Mouse (Mus musculus) intestine, embryonic 16.5 days (tissue): ENCODE results near the gene Nrbf2. TPM values are rescaled to one million over a fixed set of nuclear protein-coding genes. Genes with fewer than 3 reads are reported as not detected.

Experiments used
- ATAC-seq: fragments of 200-750 bp; cut with Nextera tagmentation; 2 replicates; pipeline ENCODE4 v1.8.0; 2017; ENCODE audit warnings: moderate TSS enrichment, moderate library complexity
- H3K27ac ChIP-seq: fragments of 300-500 bp; sonication (generic); 2 replicates; pipeline ENCODE4 v1.5.1; 2014; ENCODE audit warnings: mild to moderate bottlenecking, low read length
- H3K27me3 ChIP-seq: fragments of 300-500 bp; sonication (generic); replicated peaks from 2 replicates; pipeline ENCODE4 v1.6.1; 2014; ENCODE audit warnings: low read length, control low read depth, mixed read lengths; ENCODE audit not compliant: control insufficient read depth, insufficient read depth
- H3K36me3 ChIP-seq: fragments of 300-500 bp; sonication (generic); 2 replicates; pipeline ENCODE4 v1.6.1; 2014; ENCODE audit warnings: low read length, control low read depth; ENCODE audit not compliant: control insufficient read depth, insufficient read depth
- H3K4me1 ChIP-seq: fragments of 300-500 bp; sonication (generic); 2 replicates; pipeline ENCODE4 v1.6.1; 2014; ENCODE audit warnings: low read length, control low read depth, mixed read lengths; ENCODE audit not compliant: control insufficient read depth, insufficient read depth
- H3K4me2 ChIP-seq: fragments of 300-500 bp; sonication (generic); 2 replicates; pipeline ENCODE4 v1.6.1; 2014; ENCODE audit warnings: low read depth, low read length, control low read depth
- H3K4me3 ChIP-seq: fragments of 300-500 bp; sonication (generic); 2 replicates; pipeline ENCODE4 v1.5.1; 2014; ENCODE audit warnings: mild to moderate bottlenecking, low read length
- H3K9ac ChIP-seq: fragments of 300-500 bp; sonication (generic); 2 replicates; pipeline ENCODE4 v1.6.1; 2014; ENCODE audit warnings: low read depth, low read length
- H3K9me3 ChIP-seq: fragments of 300-500 bp; sonication (generic); 2 replicates; pipeline ENCODE4 v1.6.1; 2016; ENCODE audit warnings: low read length, control low read depth; ENCODE audit not compliant: control insufficient read depth
- WGBS: fragments of 180-500 bp; shearing (Covaris S2); extraction: QIAGEN DNeasy Blood & Tissue Kit; methylation state at CpG from one replicate; pipeline ENCODE4 v1.1.7; 2014; 5-methylcytosine and 5-hydroxymethylcytosine counted together
- polyA plus RNA-seq: library from polyadenylated mRNA; unstranded; fragments of >200 nt; fragmentation: Nextera tagmentation; extraction: Ambion mirVana; gene quantifications from 2 replicates; pipeline ENCODE4 v1.2.1, GENCODE M21; 2015

Gene Nrbf2
- polyA plus RNA-seq, 1 experiment from 2014 or later: 38.5 TPM

DNA sequence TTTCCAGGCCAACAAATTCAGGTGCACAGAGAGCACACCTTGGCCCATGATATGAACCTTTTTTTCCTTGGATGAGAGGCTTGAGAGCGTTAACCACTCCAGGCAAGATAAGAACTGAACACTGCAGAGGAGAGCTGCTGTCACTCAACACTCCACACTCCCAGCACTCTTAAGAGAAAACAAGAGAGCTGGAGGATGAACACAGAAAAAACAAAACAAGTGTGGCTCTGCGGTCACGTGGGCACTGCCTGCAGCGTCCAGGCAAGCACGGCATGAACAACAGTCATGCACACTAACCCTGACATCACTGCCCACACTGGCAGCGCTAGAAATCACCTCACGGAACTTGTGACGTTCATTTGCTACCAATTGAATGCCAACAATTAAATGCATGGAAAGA is 3.3 kb downstream of the Nrbf2 start:
- Histone ChIP-seq H3K4me1 (peaks cover 17% of the 10 kb centered on the region), H3K4me3 (no peak overlapping the region), H3K27ac (no peak overlapping the region), H3K36me3 (no peaks in the 10 kb centered on the region), H3K4me2 (no peak overlapping the region), H3K27me3 (no peaks in the 10 kb centered on the region), H3K9me3 (no peaks in the 10 kb centered on the region), H3K9ac (no peak overlapping the region)
- no peak for ATAC-seq
- 85% methylated on average over 8 of the region's 8 CpGs for WGBS

DNA sequence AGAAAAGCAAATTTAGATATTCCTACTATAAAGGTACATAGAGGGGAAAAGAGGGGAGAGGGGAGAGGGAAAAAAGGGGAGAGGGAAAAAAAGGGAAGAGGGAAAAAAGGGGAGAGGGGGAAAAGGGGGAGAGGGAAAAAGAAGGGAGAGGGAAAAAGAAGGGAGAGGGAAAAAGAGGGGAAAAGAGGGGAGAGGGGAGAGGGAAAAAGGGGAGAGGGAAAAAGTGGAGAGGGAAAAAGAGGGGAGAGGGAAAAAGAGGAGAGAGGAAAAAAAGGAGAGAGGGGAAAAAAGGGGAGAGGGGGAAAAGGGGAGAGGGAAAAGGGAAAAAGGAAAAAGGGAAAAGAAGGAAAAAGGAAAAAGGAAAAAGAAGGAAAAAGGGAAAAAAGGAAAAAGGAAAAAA is 9.2 kb downstream of the Nrbf2 start:
- Histone ChIP-seq H3K27me3 (no peaks in the 10 kb centered on the region), H3K36me3 (peaks cover 2% of the 10 kb centered on the region; the same call in 1 of the 2 replicates), H3K4me3 (no peak overlapping the region), H3K4me1 (no peaks in the 10 kb centered on the region), H3K4me2 (no peak overlapping the region), H3K27ac (no peak overlapping the region), H3K9me3 (no peaks in the 10 kb centered on the region), H3K9ac (no peak overlapping the region)
- no peak for ATAC-seq

DNA sequence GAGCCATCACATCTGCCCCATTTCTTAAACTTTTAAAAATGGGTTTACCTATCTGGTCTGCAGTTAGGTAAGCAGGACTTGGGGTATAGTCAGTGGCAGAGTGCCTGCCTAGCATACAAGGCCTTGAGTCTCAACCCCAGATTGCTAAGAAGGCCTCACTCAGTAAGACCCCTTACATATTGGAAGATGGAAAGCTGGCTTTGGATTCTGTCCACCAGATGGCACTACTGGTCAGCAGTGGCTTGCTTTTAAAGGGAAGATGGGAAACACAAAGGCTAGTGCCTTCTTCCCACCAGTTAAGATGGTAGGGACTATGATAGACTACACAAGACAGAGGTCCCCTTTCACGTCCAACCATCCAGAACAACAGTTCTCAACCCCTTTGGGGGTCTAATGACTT is 20.3 kb downstream of the Nrbf2 start:
- Histone ChIP-seq H3K4me3 (no peak overlapping the region), H3K27ac (no peak overlapping the region), H3K27me3 (no peaks in the 10 kb centered on the region), H3K4me2 (no peak overlapping the region), H3K9ac (no peak overlapping the region), H3K36me3 (peaks cover 5% of the 10 kb centered on the region; the same call in 1 of the 2 replicates), H3K4me1 (no peaks in the 10 kb centered on the region), H3K9me3 (0 out of 2 replicates have a peak, but pooled peaks cover 5% of the 10 kb centered on the region)
- 52% methylated on average over 1 of the region's 1 CpGs for WGBS
- ATAC-seq: no peak

DNA sequence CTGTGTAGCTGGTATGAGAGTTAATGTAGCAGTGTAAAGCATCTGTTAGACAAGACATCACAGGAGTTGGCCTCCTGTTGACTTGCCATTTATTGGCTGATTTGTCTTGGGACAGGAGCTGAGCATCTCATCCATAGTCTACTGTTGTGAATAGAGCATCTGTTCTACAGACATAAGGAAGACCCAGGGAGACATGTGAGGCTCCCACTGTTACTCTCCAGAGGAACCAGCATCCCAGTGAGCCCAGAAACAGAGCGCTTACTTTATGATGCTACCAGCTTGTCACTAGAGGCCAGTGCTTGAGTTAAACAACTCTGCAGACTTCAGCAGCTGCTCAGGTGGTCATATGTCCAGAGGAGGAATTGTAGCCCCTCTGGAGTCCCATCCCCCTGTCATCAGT is 32.0 kb downstream of the Nrbf2 start:
- no peak overlapping the region for H3K9ac ChIP-seq
- no peak overlapping the region for H3K4me2 ChIP-seq
- ATAC-seq: no peak
- no peak overlapping the region for H3K4me3 ChIP-seq
- 93% methylated on average over 1 of the region's 1 CpGs for WGBS
- H3K9me3 ChIP-seq: no peaks in the 10 kb centered on the region
- no peak overlapping the region for H3K27ac ChIP-seq
- H3K27me3 ChIP-seq: no peaks in the 10 kb centered on the region
- no peaks in the 10 kb centered on the region for H3K4me1 ChIP-seq
- H3K36me3 ChIP-seq: no peaks in the 10 kb centered on the region; the same call in 1 of the 2 replicates

DNA sequence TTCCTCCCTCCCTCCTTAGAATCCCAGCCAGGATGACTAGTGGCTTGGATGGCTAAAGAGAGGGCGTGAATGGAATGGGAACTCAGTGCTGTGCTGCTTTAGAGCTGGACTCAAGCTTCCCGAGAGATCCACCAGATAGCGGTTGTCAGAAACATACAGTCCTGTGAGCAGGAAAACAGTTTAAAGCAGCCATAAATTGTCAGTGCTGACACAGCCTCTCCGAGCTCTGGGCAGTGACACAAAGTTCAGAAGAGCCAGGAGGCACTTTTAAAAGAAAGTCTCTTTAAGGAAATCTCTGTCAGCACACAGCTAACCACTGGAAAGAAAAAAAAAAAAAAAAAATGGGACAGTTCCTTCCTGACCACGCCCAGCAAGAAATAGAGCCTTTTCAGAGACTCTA is 32.8 kb downstream of the Nrbf2 start:
- Histone ChIP-seq H3K4me3 (no peak overlapping the region), H3K9me3 (no peaks in the 10 kb centered on the region), H3K4me1 (no peaks in the 10 kb centered on the region), H3K27me3 (no peaks in the 10 kb centered on the region), H3K9ac (no peak overlapping the region), H3K4me2 (no peak overlapping the region), H3K27ac (no peak overlapping the region), H3K36me3 (no peaks in the 10 kb centered on the region; the same call in 1 of the 2 replicates)
- 53% methylated on average over 5 of the region's 5 CpGs for WGBS
- ATAC-seq: peak; percentile 60

DNA sequence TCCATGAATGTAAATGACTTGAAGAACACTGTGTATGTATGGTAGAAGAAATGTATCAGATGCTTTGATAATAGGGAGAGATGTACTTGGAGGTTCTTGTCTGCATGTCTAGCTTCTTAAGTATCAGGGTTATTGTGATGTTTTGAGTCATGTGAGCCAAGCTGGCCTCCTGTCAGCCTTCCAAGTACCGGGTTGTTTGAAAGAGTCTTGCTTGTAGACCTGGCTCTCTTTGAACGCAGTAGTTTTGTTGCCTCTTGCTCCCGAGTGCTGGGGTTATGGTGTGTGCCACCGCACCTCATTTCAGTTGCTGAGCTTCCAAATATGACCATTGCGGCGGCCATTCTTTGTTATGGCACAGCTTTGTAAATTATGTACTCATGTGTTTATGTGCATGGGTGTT is 34.3 kb downstream of the Nrbf2 start:
- ATAC-seq: no peak
- no peaks in the 10 kb centered on the region for H3K9me3 ChIP-seq
- no peaks in the 10 kb centered on the region for H3K4me1 ChIP-seq
- no peak overlapping the region for H3K27ac ChIP-seq
- peaks cover 10% of the 10 kb centered on the region for H3K36me3 ChIP-seq
- no peak overlapping the region for H3K4me3 ChIP-seq
- no peaks in the 10 kb centered on the region for H3K27me3 ChIP-seq
- H3K9ac ChIP-seq: no peak overlapping the region
- no peak overlapping the region for H3K4me2 ChIP-seq
- WGBS: 90% methylated on average over 6 of the region's 6 CpGs

DNA sequence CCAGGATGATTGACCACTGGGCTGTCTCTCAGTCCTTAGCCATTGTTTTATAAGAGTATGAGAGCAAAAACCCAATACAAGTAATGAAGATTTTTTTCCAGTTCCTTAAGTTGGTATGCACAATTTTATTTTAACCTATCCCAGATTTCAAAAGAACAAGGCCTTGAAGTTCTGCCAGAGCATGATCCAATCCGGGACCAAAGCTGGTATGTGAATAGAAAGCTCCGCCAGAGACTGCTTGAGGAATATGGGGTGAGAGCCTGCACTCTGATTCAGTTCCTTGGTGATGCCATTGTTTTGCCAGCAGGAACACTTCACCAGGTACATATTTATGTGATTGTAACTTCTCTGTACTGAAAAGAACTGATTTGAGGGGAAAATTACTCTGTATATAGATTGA is 35.6 kb downstream of the Nrbf2 start:
- no peaks in the 10 kb centered on the region for H3K27me3 ChIP-seq
- no peaks in the 10 kb centered on the region for H3K9me3 ChIP-seq
- H3K36me3 ChIP-seq: peaks cover 10% of the 10 kb centered on the region
- H3K4me3 ChIP-seq: no peak overlapping the region
- H3K9ac ChIP-seq: no peak overlapping the region
- H3K4me1 ChIP-seq: no peaks in the 10 kb centered on the region
- no peak overlapping the region for H3K4me2 ChIP-seq
- no peak overlapping the region for H3K27ac ChIP-seq
- WGBS: 90% methylated on average over 2 of the region's 2 CpGs
- ATAC-seq: no peak

DNA sequence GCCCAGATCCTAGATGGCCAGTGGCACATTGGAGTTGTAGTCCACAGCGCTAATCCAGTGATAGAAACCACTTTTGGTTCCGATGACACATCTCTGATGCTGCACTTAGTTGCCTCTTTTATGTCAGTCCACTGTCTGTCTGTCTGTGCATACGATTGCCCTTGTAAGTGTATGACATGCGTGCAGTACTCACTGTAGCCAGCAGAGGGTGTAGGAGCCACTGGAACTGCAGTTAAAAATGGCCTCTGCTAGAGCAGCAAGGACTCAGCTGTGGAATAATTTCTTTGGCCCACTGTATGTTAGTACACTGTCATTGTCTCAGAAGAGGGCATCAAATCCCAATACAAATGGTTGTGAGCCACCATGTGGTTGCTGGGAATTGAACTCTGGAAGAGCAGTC is 38.0 kb downstream of the Nrbf2 start:
- H3K4me2 ChIP-seq: no peak overlapping the region
- no peak overlapping the region for H3K4me3 ChIP-seq
- no peak overlapping the region for H3K9ac ChIP-seq
- peaks cover 14% of the 10 kb centered on the region for H3K36me3 ChIP-seq
- H3K27ac ChIP-seq: no peak overlapping the region
- 92% methylated on average over 4 of the region's 4 CpGs for WGBS
- no peaks in the 10 kb centered on the region for H3K27me3 ChIP-seq
- no peak for ATAC-seq
- H3K4me1 ChIP-seq: no peaks in the 10 kb centered on the region
- no peaks in the 10 kb centered on the region for H3K9me3 ChIP-seq

DNA sequence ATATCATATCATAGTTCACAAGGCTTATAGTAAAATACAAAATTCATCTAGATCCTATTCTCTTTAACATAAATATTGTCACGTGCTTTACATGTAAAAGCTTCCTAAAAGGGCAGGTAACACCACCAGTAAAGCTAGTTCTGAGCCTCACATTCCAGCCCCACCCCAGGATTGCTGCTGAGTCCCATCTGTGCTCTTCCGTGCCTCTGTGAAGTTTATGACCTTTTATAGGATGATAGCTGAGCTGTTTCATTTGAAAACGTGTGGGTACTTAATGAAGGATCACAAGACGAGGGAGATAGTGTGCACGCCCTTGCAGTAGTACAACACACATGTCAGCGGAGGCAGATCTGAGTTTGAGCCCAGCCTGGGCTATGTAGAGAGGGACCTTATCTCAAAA is 54.7 kb downstream of the Nrbf2 start:
- ATAC-seq: peak; percentile 93
- H3K4me2 ChIP-seq: no peak overlapping the region
- H3K9me3 ChIP-seq: no peaks in the 10 kb centered on the region
- peaks cover 16% of the 10 kb centered on the region for H3K4me1 ChIP-seq
- no peaks in the 10 kb centered on the region for H3K27me3 ChIP-seq
- no peak overlapping the region for H3K4me3 ChIP-seq
- peak overlapping the region; percentile 9; the same call in 1 of the 2 replicates for H3K27ac ChIP-seq
- H3K9ac ChIP-seq: no peak overlapping the region
- WGBS: 48% methylated on average over 6 of the region's 6 CpGs
- peaks cover 21% of the 10 kb centered on the region for H3K36me3 ChIP-seq

DNA sequence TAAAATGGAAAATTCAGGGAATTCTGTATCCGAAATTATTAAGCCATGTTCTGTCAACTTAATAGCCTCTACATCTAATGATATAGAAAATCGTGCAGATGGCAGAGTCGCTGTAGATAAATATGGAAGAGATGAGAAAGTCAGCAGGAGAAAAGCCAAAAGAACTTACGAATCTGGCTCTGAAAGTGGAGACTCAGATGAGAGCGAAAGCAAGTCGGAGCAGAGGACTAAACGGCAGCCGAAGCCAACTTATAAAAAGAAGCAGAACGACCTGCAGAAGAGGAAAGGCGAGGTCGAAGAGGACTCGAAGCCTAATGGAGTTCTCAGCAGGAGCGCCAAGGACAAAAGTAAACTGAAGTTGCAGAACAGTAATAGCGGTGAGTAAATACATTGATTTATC is 58.6 kb downstream of the Nrbf2 start:
- Histone ChIP-seq H3K36me3 (peaks cover 11% of the 10 kb centered on the region), H3K9ac (no peak overlapping the region), H3K27ac (peak overlapping the region; percentile 3; the same call in 1 of the 2 replicates), H3K4me1 (peaks cover 16% of the 10 kb centered on the region), H3K9me3 (no peaks in the 10 kb centered on the region), H3K27me3 (no peaks in the 10 kb centered on the region), H3K4me3 (no peak overlapping the region), H3K4me2 (no peak overlapping the region)
- ATAC-seq: no peak
- WGBS: 76% methylated on average over 14 of the region's 14 CpGs
